Comparison of ENCODE assay signal across 8 mouse cellular contexts in genomic region chr9:46389741-46390140, GRCm38 (mm10).
DNase-seq lines count a peak whose midpoint lies in the region; ATAC-seq and TF ChIP-seq lines count a peak whose summit lies in the region.

No protein-coding gene starts in this region.

- no peak for ATAC-seq in heart, embryonic 12.5 days (ENCODE audit: insufficient number of reproducible peaks, low FRiP score)
- no peak for ATAC-seq in intestine, postnatal 0 days
- peak; percentile 49; the same call in 1 of the 2 replicates for ATAC-seq in midbrain, embryonic 11.5 days (ENCODE audit: low FRiP score)

- H3K27me3 ChIP-seq in heart, embryonic 12.5 days (replicated peaks) = peaks cover 64% of the 10 kb centered on the region
- H3K27me3 ChIP-seq in intestine, postnatal 0 days (replicated peaks; ENCODE audit: control insufficient read depth, insufficient read depth, low read length) = 0 out of 2 replicates have a peak, but pooled peaks cover 3% of the 10 kb centered on the region
- H3K27me3 ChIP-seq in midbrain, embryonic 11.5 days (ENCODE audit: control insufficient read depth, insufficient read depth, low read length) = peaks cover 4% of the 10 kb centered on the region; the same call in 1 of the 2 replicates

- DNase-seq in heart, adult 8-10 months (ENCODE audit: low spot score) = no peak
- DNase-seq in embryo, embryonic 11 days = peak; percentile 70
- peak; percentile 93 for DNase-seq in midbrain, embryonic 11.5 days (ENCODE audit: low spot score, missing footprints)
- DNase-seq in gastrocnemius, adult 8-10 months (ENCODE audit: low spot score in 2 of 2) = no peak
- DNase-seq in spleen, adult 12 weeks (ENCODE audit: low spot score) = no peak
- no peak for DNase-seq in layer of hippocampus, adult 9-10 months (ENCODE audit: low spot score)

- WGBS in heart, embryonic 12.5 days = 16% methylated on average over 9 of the region's 9 CpGs
- 7% methylated on average over 9 of the region's 9 CpGs for WGBS in intestine, postnatal 0 days
- WGBS in midbrain, embryonic 11.5 days = 3% methylated on average over 9 of the region's 9 CpGs

- 0 out of 2 replicates have a peak overlapping the region, but pooled peaks have one; percentile 18 for H3K9ac ChIP-seq in heart, embryonic 12.5 days
- no peak overlapping the region for H3K9ac ChIP-seq in intestine, postnatal 0 days (ENCODE audit: low read depth, low read length)
- H3K9ac ChIP-seq in midbrain, embryonic 11.5 days (ENCODE audit: low read length) = peak overlapping the region; percentile 72

- peaks cover 6% of the 10 kb centered on the region; the same call in 1 of the 2 replicates for H3K4me1 ChIP-seq in heart, embryonic 12.5 days (replicated peaks)
- H3K4me1 ChIP-seq in intestine, postnatal 0 days (replicated peaks; ENCODE audit: control insufficient read depth, insufficient read depth, low read length) = no peaks in the 10 kb centered on the region
- H3K4me1 ChIP-seq in midbrain, embryonic 11.5 days (ENCODE audit: control insufficient read depth, insufficient read depth, low read length) = peaks cover 11% of the 10 kb centered on the region

- TF ChIP-seq CTCF in intestine, postnatal 0 days (IDR thresholded peaks at IDR 0.05; ENCODE audit: low read depth) = no peak

- H3K27ac ChIP-seq in heart, embryonic 12.5 days (ENCODE audit: poor library complexity, severe bottlenecking) = no peak overlapping the region
- no peak overlapping the region for H3K27ac ChIP-seq in intestine, postnatal 0 days (ENCODE audit: low read depth, low read length)
- H3K27ac ChIP-seq in midbrain, embryonic 11.5 days (ENCODE audit: low read depth, low read length) = peak overlapping the region; percentile 40; the same call in 1 of the 2 replicates

- H3K9me3 ChIP-seq in heart, embryonic 12.5 days (replicated peaks) = peaks cover 4% of the 10 kb centered on the region; the same call in 1 of the 2 replicates
- H3K9me3 ChIP-seq in intestine, postnatal 0 days (ENCODE audit: control insufficient read depth) = no peaks in the 10 kb centered on the region
- no peaks in the 10 kb centered on the region for H3K9me3 ChIP-seq in midbrain, embryonic 11.5 days (ENCODE audit: control insufficient read depth, low read length)

- peak overlapping the region; percentile 43 for H3K4me3 ChIP-seq in heart, embryonic 12.5 days
- H3K4me3 ChIP-seq in intestine, postnatal 0 days (ENCODE audit: low read depth, low read length) = peak overlapping the region; percentile 26
- peak overlapping the region; percentile 31 for H3K4me3 ChIP-seq in midbrain, embryonic 11.5 days (ENCODE audit: low read depth, low read length)

- H3K4me2 ChIP-seq in heart, embryonic 12.5 days = peak overlapping the region; percentile 67
- peak overlapping the region; percentile 55 for H3K4me2 ChIP-seq in intestine, postnatal 0 days (replicated peaks; ENCODE audit: low read depth)
- peak overlapping the region; percentile 52 for H3K4me2 ChIP-seq in midbrain, embryonic 11.5 days

- H3K36me3 ChIP-seq in heart, embryonic 12.5 days = no peaks in the 10 kb centered on the region
- H3K36me3 ChIP-seq in intestine, postnatal 0 days (ENCODE audit: control insufficient read depth, insufficient read depth) = no peaks in the 10 kb centered on the region
- no peaks in the 10 kb centered on the region for H3K36me3 ChIP-seq in midbrain, embryonic 11.5 days (ENCODE audit: control insufficient read depth, insufficient read depth, low read length)

Comparison
In these comparisons a context has a peak if more than half of its experiments do, and no peak if none do; other contexts are left out.
1. DNase-seq: peak in embryo, embryonic 11 days (single experiment) and midbrain, embryonic 11.5 days (single experiment); none in heart, adult 8-10 months (single experiment), gastrocnemius, adult 8-10 months (0 of 2), spleen, adult 12 weeks (single experiment) and layer of hippocampus, adult 9-10 months (single experiment).
2. Peak in every context shown above with its lines, with median percentiles within 50 percentile points of each other: H3K4me2 ChIP-seq and H3K4me3 ChIP-seq.